In genomic region chr3:83191271-83191670, GRCm38 (mm10) we compare ENCODE assay signal across 29 mouse cellular contexts.
DNase-seq lines count a peak whose midpoint lies in the region; ATAC-seq lines count a peak whose summit lies in the region.
"Had no signal": no experiment of that assay in that cellular context is flagged by ENCODE, and none has a peak within 500 bp of the region (broad histone marks: within the 10 kb centered on the region; RNA-seq: fewer than 3 reads in every experiment).

No protein-coding gene starts in this region.

- 61% methylated on average over 2 of the region's 2 CpGs for WGBS in lung, embryonic 16.5 days
- 92% methylated on average over 2 of the region's 2 CpGs for WGBS in forebrain, embryonic 16.5 days

- H3K9me3 ChIP-seq in lung, embryonic 16.5 days (ENCODE audit: control insufficient read depth, low read length) = no peaks in the 10 kb centered on the region
- H3K9me3 ChIP-seq in forebrain, embryonic 16.5 days (ENCODE audit: control insufficient read depth, low read length) = no peaks in the 10 kb centered on the region
- H3K9me3 ChIP-seq: embryonic facial prominence, embryonic 13.5 days; embryonic facial prominence, embryonic 15.5 days; forebrain, embryonic 10.5 days; forebrain, embryonic 12.5 days; G1E had no signal

- H3K4me1 ChIP-seq in lung, embryonic 16.5 days (replicated peaks; ENCODE audit: control insufficient read depth, insufficient read depth, low read length) = no peaks in the 10 kb centered on the region
- H3K4me1 ChIP-seq in forebrain, embryonic 16.5 days (replicated peaks; ENCODE audit: control insufficient read depth, insufficient read depth, low read length) = 0 out of 2 replicates have a peak, but pooled peaks cover 2% of the 10 kb centered on the region
- H3K4me1 ChIP-seq: embryonic facial prominence, embryonic 13.5 days; embryonic facial prominence, embryonic 15.5 days; forebrain, embryonic 10.5 days; forebrain, embryonic 12.5 days had no signal

- no peaks in the 10 kb centered on the region for H3K27me3 ChIP-seq in lung, embryonic 16.5 days (ENCODE audit: control insufficient read depth, insufficient read depth, low read depth, low read length)
- H3K27me3 ChIP-seq in forebrain, embryonic 16.5 days (replicated peaks; ENCODE audit: control insufficient read depth, insufficient read depth, low read length) = no peaks in the 10 kb centered on the region
- H3K27me3 ChIP-seq: CH12.LX; embryonic facial prominence, embryonic 13.5 days; embryonic facial prominence, embryonic 15.5 days; forebrain, embryonic 12.5 days had no signal

- intact Hi-C loops in heart, postnatal 36 days (cut with DNase I) = no loop called here

- DNase-seq in heart, adult 11 months = peak; percentile 37
- DNase-seq in heart, postnatal 36 days = no peak
- DNase-seq in lung, postnatal 10 days = peak; percentile 50
- DNase-seq in lung, postnatal 25 days (ENCODE audit: low spot score) = peak; percentile 78
- no peak for DNase-seq in spleen, postnatal 36 days (ENCODE audit: low spot score in 2 of 2)
- no peak for DNase-seq in retina, postnatal 1 day
- DNase-seq: adrenal gland, adult 8-10 months; adrenal gland, postnatal 14 days; adrenal gland, postnatal 36 days; B cell, adult 2 months; cerebellum, adult 18-20 months; cerebellum, adult 8-10 months; cerebellum, adult 9-11 months; cerebellum, postnatal 14 days; cerebellum, postnatal 36 days; embryo, embryonic 11 days had no signal

- no peak overlapping the region for H3K27ac ChIP-seq in lung, embryonic 16.5 days (ENCODE audit: low read length)
- no peak overlapping the region for H3K27ac ChIP-seq in forebrain, embryonic 16.5 days (ENCODE audit: low read length)
- H3K27ac ChIP-seq: embryonic facial prominence, embryonic 13.5 days; embryonic facial prominence, embryonic 15.5 days; forebrain, embryonic 10.5 days; forebrain, embryonic 12.5 days had no signal

- no peak overlapping the region for H3K4me2 ChIP-seq in lung, embryonic 16.5 days (ENCODE audit: low read depth, low read length)
- no peak overlapping the region for H3K4me2 ChIP-seq in forebrain, embryonic 16.5 days (ENCODE audit: low read length)
- H3K4me2 ChIP-seq: embryonic facial prominence, embryonic 13.5 days; embryonic facial prominence, embryonic 15.5 days; forebrain, embryonic 12.5 days had no signal

- H3K36me3 ChIP-seq in lung, embryonic 16.5 days (ENCODE audit: control insufficient read depth, insufficient read depth, low read length) = no peaks in the 10 kb centered on the region
- H3K36me3 ChIP-seq in forebrain, embryonic 16.5 days (ENCODE audit: control insufficient read depth, insufficient read depth) = no peaks in the 10 kb centered on the region
- H3K36me3 ChIP-seq: embryonic facial prominence, embryonic 13.5 days; embryonic facial prominence, embryonic 15.5 days; forebrain, embryonic 10.5 days; forebrain, embryonic 12.5 days; G1E had no signal

- H3K9ac ChIP-seq in lung, embryonic 16.5 days (ENCODE audit: low read length) = no peak overlapping the region
- no peak overlapping the region for H3K9ac ChIP-seq in forebrain, embryonic 16.5 days (replicated peaks; ENCODE audit: low read depth, low read length)
- H3K9ac ChIP-seq: embryonic facial prominence, embryonic 13.5 days; embryonic facial prominence, embryonic 15.5 days; forebrain, embryonic 12.5 days had no signal

- ATAC-seq in lung, embryonic 16.5 days (ENCODE audit: low read depth) = 0 out of 2 replicates have a peak, but pooled peaks have one; percentile 31
- ATAC-seq in forebrain, embryonic 16.5 days = no peak
- ATAC-seq: activated CD4-positive, CD25-positive, alpha-beta regulatory T cell, adult 4 months; CD4-positive, CD25-positive, alpha-beta regulatory T cell, adult 4 months; forebrain, embryonic 14.5 days; Patski had no signal

- H3K4me3 ChIP-seq in lung, embryonic 16.5 days (ENCODE audit: low read length) = no peak overlapping the region
- H3K4me3 ChIP-seq in forebrain, embryonic 16.5 days (replicated peaks; ENCODE audit: low read length) = no peak overlapping the region
- H3K4me3 ChIP-seq: embryonic facial prominence, embryonic 13.5 days; embryonic facial prominence, embryonic 15.5 days; erythroblast, embryonic 14.5 days; forebrain, embryonic 10.5 days; forebrain, embryonic 12.5 days had no signal

Comparison
In these comparisons a context has a peak if more than half of its experiments do, and no peak if none do; other contexts are left out.
1. DNase-seq: peak in heart, adult 11 months (single experiment), lung, postnatal 10 days (single experiment) and lung, postnatal 25 days (single experiment); none in heart, postnatal 36 days (0 of 2), spleen, postnatal 36 days (0 of 2) and retina, postnatal 1 day (single experiment).